Mouse (Mus musculus): ENCODE results near the gene Olfr1034.

DNA sequence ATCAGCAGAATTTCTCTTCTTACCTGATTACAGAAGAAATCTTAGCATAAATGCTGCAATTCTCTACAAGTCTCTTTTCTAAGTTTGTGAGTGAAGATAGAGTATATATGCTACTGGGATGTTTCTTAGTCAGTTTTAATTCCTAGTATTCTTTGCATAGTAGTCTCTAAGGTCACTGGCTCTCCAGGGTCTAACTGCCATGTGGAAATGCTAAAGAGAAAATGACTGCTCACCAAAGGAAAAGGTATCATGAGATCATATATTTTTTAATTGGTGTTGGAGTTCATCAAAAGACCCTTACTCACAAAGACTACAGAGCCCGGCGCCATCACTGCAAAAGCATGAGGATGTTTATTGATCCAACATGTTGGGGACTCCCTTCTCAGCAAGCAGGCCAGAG lies 41.6 kb downstream of the Olfr1034 start, which contains the start of gene Olfr1037:
- TF ChIP-seq CTCF (IDR thresholded peaks at IDR 0.05; ENCODE audit: borderline replicate concordance, insufficient read depth, low read length) (no peak), POLR2A (IDR thresholded peaks at IDR 0.05; ENCODE audit: low read depth, low read length) (no peak)
